Mouse (Mus musculus) retina, embryonic 14.5 days (tissue): ENCODE results near the gene Cnnm3.

Experiments
- DNase-seq: peaks from one replicate; pipeline ENCODE4 v3.0.0-alpha.2; 2015; ENCODE audit warnings: low spot score

Cnnm3 gene

GRCm38 (mm10) chr1:36558031-36558993 is 46.6 kb downstream of the Cnnm3 start, which contains the start of gene Sema4c:
Sema4c (minus strand) TSS chr1:36558349.
- DNase-seq, result peak; percentile 78

GRCm38 (mm10) chr1:36559256-36559655 is 47.6 kb downstream of the Cnnm3 start:
- peak; percentile 47 for DNase-seq

- no peak for DNase-seq
Observed at GRCm38 (mm10) chr1:36559888-36560287, 48.2 kb downstream of the Cnnm3 start.

- no peak for DNase-seq
Observed at GRCm38 (mm10) chr1:36560903-36561302, 49.2 kb downstream of the Cnnm3 start.

GRCm38 (mm10) chr1:36562388-36562787 is 50.7 kb downstream of the Cnnm3 start:
- DNase-seq, result no peak

GRCm38 (mm10) chr1:36563197-36563596 is 51.5 kb downstream of the Cnnm3 start:
- DNase-seq, result no peak

GRCm38 (mm10) chr1:36563632-36564031 is 52.0 kb downstream of the Cnnm3 start:
- DNase-seq, result no peak

- DNase-seq, result no peak
Observed at GRCm38 (mm10) chr1:36564101-36564500, 52.4 kb downstream of the Cnnm3 start.

- DNase-seq, result no peak
Observed at GRCm38 (mm10) chr1:36566425-36566824, 54.8 kb downstream of the Cnnm3 start.

GRCm38 (mm10) chr1:36567818-36568603 is 56.3 kb downstream of the Cnnm3 start:
- DNase-seq, result no peak

- DNase-seq, result no peak
Observed at GRCm38 (mm10) chr1:36568776-36569175, 57.1 kb downstream of the Cnnm3 start.

- DNase-seq, result no peak
Observed at GRCm38 (mm10) chr1:36569694-36570276, 58.1 kb downstream of the Cnnm3 start.

- no peak for DNase-seq
Observed at GRCm38 (mm10) chr1:36570320-36570719, 58.7 kb downstream of the Cnnm3 start.

- no peak for DNase-seq
Observed at GRCm38 (mm10) chr1:36571627-36572026, 60.0 kb downstream of the Cnnm3 start.

GRCm38 (mm10) chr1:36572140-36572700 is 60.6 kb downstream of the Cnnm3 start:
- DNase-seq, result no peak

GRCm38 (mm10) chr1:36572709-36573108 is 61.0 kb downstream of the Cnnm3 start:
- DNase-seq, result no peak

- DNase-seq, result no peak
Observed at GRCm38 (mm10) chr1:36573524-36573923, 61.9 kb downstream of the Cnnm3 start.

GRCm38 (mm10) chr1:36574196-36574955 is 62.7 kb downstream of the Cnnm3 start:
- DNase-seq, result no peak

GRCm38 (mm10) chr1:36575347-36575746 is 63.7 kb downstream of the Cnnm3 start:
- DNase-seq, result no peak

- DNase-seq, result no peak
Observed at GRCm38 (mm10) chr1:36576991-36577675, 65.5 kb downstream of the Cnnm3 start.
